Mouse (Mus musculus) thymus, postnatal 0 days (tissue): ENCODE data around the gene Rem2. TPM values are rescaled to one million over a fixed set of nuclear protein-coding genes. Genes with fewer than 3 reads are reported as not detected.

Experiments
- DNase-seq: peaks from one replicate; pipeline ENCODE4 v3.0.0-alpha.2; 2015; ENCODE audit warnings: low spot score
- polyA plus RNA-seq: library from polyadenylated mRNA; unstranded; fragments of >200 nt; fragmentation: Nextera tagmentation; extraction: Ambion mirVana; gene quantifications from 2 replicates; pipeline ENCODE4 v1.2.1, GENCODE M21; 2015

Rem2 gene
- 1.1 and 2.1 TPM in 2 replicates for polyA plus RNA-seq

- no peak for DNase-seq
Observed at GRCm38 (mm10) chr14:54475941-54476844, at the start of gene Rem2. Gene Rem2 (plus strand): TSS chr14:54476100.

GRCm38 (mm10) chr14:54426689-54427398 lies 49.1 kb upstream of the Rem2 start, which contains the start of gene Mrpl52:
Gene Mrpl52 (plus strand): TSS chr14:54426909.
- DNase-seq = peak; percentile 85

GRCm38 (mm10) chr14:54427696-54428095 lies 48.2 kb upstream of the Rem2 start:
- no peak for DNase-seq

- DNase-seq = no peak
Observed at GRCm38 (mm10) chr14:54428421-54428820, 47.5 kb upstream of the Rem2 start.

GRCm38 (mm10) chr14:54429332-54430093 lies 46.4 kb upstream of the Rem2 start:
- DNase-seq = peak; percentile 38

GRCm38 (mm10) chr14:54430406-54431145 lies 45.3 kb upstream of the Rem2 start:
- no peak for DNase-seq

GRCm38 (mm10) chr14:54431334-54432077 lies 44.4 kb upstream of the Rem2 start, which contains the start of gene Mmp14:
Gene Mmp14 (plus strand): TSS chr14:54431612.
- DNase-seq = no peak

GRCm38 (mm10) chr14:54432078-54432836 lies 43.6 kb upstream of the Rem2 start:
- peak; percentile 35 for DNase-seq

GRCm38 (mm10) chr14:54432837-54433830 lies 42.8 kb upstream of the Rem2 start:
- no peak for DNase-seq

- DNase-seq = no peak
Observed at GRCm38 (mm10) chr14:54433941-54434531, 41.9 kb upstream of the Rem2 start.

- DNase-seq = peak; percentile 31
Observed at GRCm38 (mm10) chr14:54435194-54435918, 40.5 kb upstream of the Rem2 start.

- no peak for DNase-seq
Observed at GRCm38 (mm10) chr14:54439155-54439554, 36.7 kb upstream of the Rem2 start.

- no peak for DNase-seq
Observed at GRCm38 (mm10) chr14:54439610-54440009, 36.3 kb upstream of the Rem2 start.

GRCm38 (mm10) chr14:54440538-54440937 lies 35.4 kb upstream of the Rem2 start:
- DNase-seq = no peak

GRCm38 (mm10) chr14:54441365-54441764 lies 34.5 kb upstream of the Rem2 start:
- DNase-seq = no peak

- DNase-seq = no peak
Observed at GRCm38 (mm10) chr14:54442548-54442947, 33.4 kb upstream of the Rem2 start.

- DNase-seq = no peak
Observed at GRCm38 (mm10) chr14:54443196-54443595, 32.7 kb upstream of the Rem2 start.
